Mouse (Mus musculus) heart, postnatal 0 days (tissue): ENCODE data around the gene Hipk4. TPM values are rescaled to one million over a fixed set of nuclear protein-coding genes. Genes with fewer than 3 reads are reported as not detected.

ENCODE experiments used
- ATAC-seq: fragments of 200-750 bp; cut with Nextera tagmentation; 2 replicates; pipeline ENCODE4 v1.8.0; 2017; ENCODE audit warnings: low read depth, moderate number of reproducible peaks, moderate library complexity; ENCODE audit not compliant: insufficient read depth
- DNase-seq: peaks from one replicate; pipeline ENCODE4 v3.0.0-alpha.2; 2016; ENCODE audit warnings: low spot score
- H3K27ac ChIP-seq: fragments of 300-500 bp; sonication (generic); 2 replicates; pipeline ENCODE4 v1.5.1; 2014; ENCODE audit warnings: low read depth, mild to moderate bottlenecking
- H3K27me3 ChIP-seq: fragments of 300-500 bp; sonication (generic); 2 replicates; pipeline ENCODE4 v1.6.1; 2014; ENCODE audit warnings: low read length, mixed read lengths; ENCODE audit not compliant: control insufficient read depth, insufficient read depth
- H3K36me3 ChIP-seq: fragments of 300-500 bp; sonication (generic); replicated peaks from 2 replicates; pipeline ENCODE4 v1.6.1; 2014; ENCODE audit warnings: low read length, mixed read lengths; ENCODE audit not compliant: control insufficient read depth, insufficient read depth
- H3K4me1 ChIP-seq: fragments of 300-500 bp; sonication (generic); 2 replicates; pipeline ENCODE4 v1.6.1; 2014; ENCODE audit warnings: antibody characterized with exemption; ENCODE audit not compliant: control insufficient read depth, insufficient read depth
- H3K4me2 ChIP-seq: fragments of 300-500 bp; sonication (generic); 2 replicates; pipeline ENCODE4 v1.6.1; 2014; ENCODE audit warnings: low read depth, mild to moderate bottlenecking, low read length, moderate library complexity
- H3K4me3 ChIP-seq: fragments of 300-500 bp; sonication (generic); 2 replicates; pipeline ENCODE4 v1.5.1; 2014; ENCODE audit warnings: low read depth, low read length
- H3K9ac ChIP-seq: fragments of 300-500 bp; sonication (generic); replicated peaks from 2 replicates; pipeline ENCODE4 v1.6.1; 2014; ENCODE audit warnings: low read depth, low read length, mixed read lengths
- H3K9me3 ChIP-seq: fragments of 300-500 bp; sonication (generic); replicated peaks from 2 replicates; pipeline ENCODE4 v1.6.1; 2016; ENCODE audit warnings: low read length; ENCODE audit not compliant: control insufficient read depth
- CTCF ChIP-seq: IDR thresholded peaks from 2 replicates; pipeline ENCODE4 v1.5.1; 2016; ENCODE audit warnings: antibody characterized with exemption, control low read depth, low read depth
- EP300 ChIP-seq: IDR thresholded peaks from 2 replicates; pipeline ENCODE4 v1.6.1; 2016; ENCODE audit warnings: antibody characterized with exemption, low read depth
- WGBS: fragments of 180-500 bp; shearing (Covaris S2); extraction: QIAGEN DNeasy Blood & Tissue Kit; methylation state at CpG from one replicate; pipeline ENCODE4 v1.1.7; 2014; 5-methylcytosine and 5-hydroxymethylcytosine counted together
- polyA plus RNA-seq: library from polyadenylated mRNA; unstranded; fragments of >200 nt; fragmentation: Nextera tagmentation; extraction: Ambion mirVana; gene quantifications from 2 replicates; pipeline ENCODE4 v1.2.1, GENCODE M21; 2015
- total RNA-seq: library from RNA; depleted of rRNA; stranded (reverse); fragments of >200 nt; gene quantifications from 2 replicates; pipeline ENCODE4 v1.2.3, GENCODE M21; 2014; ENCODE audit warnings: low replicate concordance

Gene Hipk4
- total and polyA plus RNA-seq, 2 experiments from 2014 or later = 0.18 to 0.23 TPM

DNA sequence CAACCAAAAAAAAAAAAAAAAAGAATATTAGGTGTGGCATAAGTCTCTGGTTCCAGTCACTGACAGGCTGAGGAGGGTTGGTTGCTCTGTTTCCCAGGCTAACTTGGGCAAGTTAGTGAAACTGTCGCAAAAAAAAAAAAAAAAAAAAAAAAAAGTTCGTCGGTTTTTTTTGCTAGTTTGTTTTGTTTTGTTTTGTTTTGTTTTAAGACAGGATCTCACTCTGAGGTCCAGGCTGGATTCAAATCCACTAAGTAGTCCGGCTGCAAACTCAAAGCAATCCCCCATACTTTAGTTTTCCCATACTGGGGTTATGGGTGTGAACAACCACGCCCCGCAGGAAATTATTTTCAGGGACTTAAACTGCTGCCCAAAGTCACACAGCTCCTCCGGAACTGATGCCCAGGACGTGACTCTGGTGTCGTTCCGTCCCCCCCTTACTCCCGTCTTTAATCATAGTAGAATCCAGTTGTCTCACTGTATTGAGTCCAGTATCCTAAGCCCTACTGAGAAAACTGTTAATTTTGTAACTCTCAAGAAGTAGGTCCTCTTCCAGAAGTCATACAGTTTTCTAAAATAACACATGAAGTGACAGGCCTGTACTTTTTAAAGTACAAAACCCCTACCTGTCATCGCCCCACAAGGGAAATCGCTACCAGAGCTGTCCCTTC is 36.8 kb upstream of the Hipk4 start:
- H3K9ac ChIP-seq = peak overlapping the region; percentile 46
- H3K36me3 ChIP-seq = peaks cover 11% of the 10 kb centered on the region; the same call in 1 of the 2 replicates
- peak overlapping the region; percentile 99 for H3K27ac ChIP-seq
- H3K27me3 ChIP-seq = no peaks in the 10 kb centered on the region
- ATAC-seq (no peak), DNase-seq (no peak)
- WGBS = 2% methylated on average over 13 of the region's 13 CpGs
- peak overlapping the region; percentile 70 for H3K4me2 ChIP-seq
- peaks cover 10% of the 10 kb centered on the region for H3K4me1 ChIP-seq
- H3K4me3 ChIP-seq = peak overlapping the region; percentile 80
- H3K9me3 ChIP-seq = no peaks in the 10 kb centered on the region
- TF ChIP-seq EP300 (peak; percentile 56; the same call in 1 of the 2 replicates), CTCF (no peak)

DNA sequence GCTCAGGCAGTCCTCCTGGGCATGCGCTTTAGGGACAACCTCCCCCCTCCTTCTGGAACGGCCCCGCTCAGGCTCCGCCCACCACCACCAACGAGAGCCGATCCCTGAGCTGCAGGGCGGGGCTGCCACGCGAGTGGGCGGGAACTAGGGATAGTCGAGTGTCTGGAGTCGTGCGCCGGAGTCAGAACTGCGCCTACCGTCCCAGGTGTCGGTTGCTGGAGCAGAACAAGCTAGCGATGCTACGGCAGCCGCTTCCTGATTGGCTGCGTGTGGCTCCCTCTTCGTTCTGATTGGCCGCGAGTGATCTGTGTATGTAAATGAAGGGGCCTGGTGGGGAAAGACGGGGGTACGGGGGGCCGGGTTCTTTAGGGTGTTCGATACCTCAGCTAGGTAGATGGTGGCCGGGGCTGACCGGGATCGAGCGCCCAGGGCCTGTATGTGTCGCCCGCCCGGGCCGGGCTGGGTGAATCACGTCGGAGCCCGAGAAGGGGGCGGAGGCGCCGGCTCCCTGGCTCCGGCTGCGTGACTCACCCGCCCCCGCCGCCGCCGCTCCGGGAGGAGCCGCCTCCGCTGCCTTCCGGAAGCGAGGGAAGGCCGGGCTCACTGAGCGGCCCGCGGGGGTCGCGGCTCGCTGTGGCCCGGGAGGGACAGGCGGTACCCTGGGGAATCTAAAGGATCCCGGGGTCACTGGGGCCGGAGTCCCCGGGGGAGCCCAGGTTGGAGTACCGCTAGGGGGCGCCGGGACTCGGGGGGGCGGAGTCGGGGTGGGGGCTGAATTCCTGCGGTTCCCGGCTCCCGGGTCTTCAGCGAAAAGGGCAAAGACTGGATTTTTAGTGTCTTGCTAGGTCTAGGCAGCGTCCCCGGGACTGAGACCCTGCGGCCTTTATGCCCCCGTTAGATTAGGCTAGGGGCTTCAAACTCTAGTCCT is 36.0 kb upstream of the Hipk4 start, which contains the start of gene Sertad1:
Gene Sertad1 (plus strand): TSS at position 141 of the 928 bp plus-strand sequence.
- Histone ChIP-seq H3K9ac (peak within 1 kb of the TSS; percentile 90), H3K36me3 (peaks cover 11% of the 10 kb centered on the region; the same call in 1 of the 2 replicates), H3K27ac (peak within 1 kb of the TSS; percentile 99), H3K4me2 (peak within 1 kb of the TSS; percentile 70), H3K4me1 (peaks cover 15% of the 10 kb centered on the region), H3K4me3 (peak within 1 kb of the TSS; percentile 80), H3K27me3 (no peaks in the 10 kb centered on the region), H3K9me3 (no peaks in the 10 kb centered on the region)
- under 1% methylated on average over 74 of the region's 80 CpGs for WGBS
- peak; percentile 35 for TF ChIP-seq CTCF
- TF ChIP-seq EP300 = no peak
- peak; percentile 98 for DNase-seq
- peak; percentile 87 for ATAC-seq

DNA sequence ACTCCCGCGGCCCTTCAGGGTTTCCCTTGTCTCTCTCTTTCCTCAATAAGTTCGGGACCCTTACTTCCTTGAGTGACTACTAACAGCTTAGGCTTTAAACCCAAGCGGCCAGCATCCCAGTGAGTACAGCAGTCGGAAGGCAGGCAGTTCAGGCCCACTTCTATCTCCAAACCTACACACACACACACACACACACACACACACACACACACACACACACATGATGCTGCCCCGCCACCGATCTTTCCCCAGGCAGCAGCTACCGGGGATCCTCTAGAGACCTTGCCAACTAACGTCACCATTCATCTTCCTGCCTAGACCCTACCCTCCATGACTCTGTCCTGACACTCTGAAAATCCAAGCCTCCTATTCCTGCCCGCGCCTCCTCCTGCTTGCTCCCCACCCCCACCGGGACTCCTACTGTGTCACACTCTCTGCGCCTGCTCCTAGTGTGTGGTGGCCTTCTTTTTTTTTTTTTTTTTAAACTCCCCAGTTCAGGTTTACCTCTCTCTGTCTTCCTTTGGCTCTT is 35.3 kb upstream of the Hipk4 start:
- DNase-seq (peak; percentile 72), ATAC-seq (no peak)
- H3K36me3 ChIP-seq = peaks cover 11% of the 10 kb centered on the region; the same call in 1 of the 2 replicates
- H3K9me3 ChIP-seq = no peaks in the 10 kb centered on the region
- no peak for TF ChIP-seq EP300
- no peak for TF ChIP-seq CTCF
- peak overlapping the region; percentile 70 for H3K4me2 ChIP-seq
- H3K27ac ChIP-seq = peak overlapping the region; percentile 99
- peak overlapping the region; percentile 80 for H3K4me3 ChIP-seq
- peaks cover 15% of the 10 kb centered on the region for H3K4me1 ChIP-seq
- under 1% methylated on average over 13 of the region's 13 CpGs for WGBS
- peak overlapping the region; percentile 90 for H3K9ac ChIP-seq
- no peaks in the 10 kb centered on the region for H3K27me3 ChIP-seq

DNA sequence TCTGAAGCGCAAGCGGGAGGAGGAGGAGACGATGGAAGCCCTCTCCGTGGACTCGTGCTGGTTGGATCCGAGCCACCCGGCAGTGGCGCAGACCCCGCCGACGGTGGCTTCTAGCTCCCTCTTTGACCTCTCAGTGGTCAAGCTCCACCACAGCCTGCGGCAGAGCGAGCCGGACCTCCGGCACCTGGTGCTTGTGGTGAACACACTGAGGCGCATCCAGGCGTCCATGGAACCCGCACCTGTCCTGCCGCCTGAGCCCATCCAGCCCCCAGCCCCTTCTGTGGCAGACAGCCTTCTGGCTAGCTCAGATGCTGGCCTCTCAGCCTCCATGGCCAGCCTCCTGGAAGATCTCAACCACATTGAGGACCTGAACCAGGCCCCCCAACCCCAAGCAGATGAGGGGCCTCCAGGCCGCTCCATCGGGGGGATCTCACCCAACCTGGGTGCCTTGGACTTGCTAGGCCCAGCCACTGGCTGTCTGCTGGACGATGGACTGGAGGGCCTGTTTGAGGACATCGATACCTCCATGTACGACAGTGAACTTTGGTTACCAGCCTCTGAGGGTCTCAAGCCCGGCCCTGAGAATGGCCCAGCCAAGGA is 33.7 kb upstream of the Hipk4 start:
- no peak overlapping the region for H3K4me2 ChIP-seq
- H3K36me3 ChIP-seq = peaks cover 11% of the 10 kb centered on the region; the same call in 1 of the 2 replicates
- ATAC-seq (no peak), DNase-seq (no peak)
- no peaks in the 10 kb centered on the region for H3K27me3 ChIP-seq
- H3K9me3 ChIP-seq = no peaks in the 10 kb centered on the region
- peaks cover 19% of the 10 kb centered on the region for H3K4me1 ChIP-seq
- WGBS = 88% methylated on average over 25 of the region's 25 CpGs
- TF ChIP-seq EP300 (no peak), CTCF (no peak)
- no peak overlapping the region for H3K4me3 ChIP-seq
- H3K27ac ChIP-seq = peak overlapping the region; percentile 95
- H3K9ac ChIP-seq = peak overlapping the region; percentile 23; the same call in 1 of the 2 replicates

DNA sequence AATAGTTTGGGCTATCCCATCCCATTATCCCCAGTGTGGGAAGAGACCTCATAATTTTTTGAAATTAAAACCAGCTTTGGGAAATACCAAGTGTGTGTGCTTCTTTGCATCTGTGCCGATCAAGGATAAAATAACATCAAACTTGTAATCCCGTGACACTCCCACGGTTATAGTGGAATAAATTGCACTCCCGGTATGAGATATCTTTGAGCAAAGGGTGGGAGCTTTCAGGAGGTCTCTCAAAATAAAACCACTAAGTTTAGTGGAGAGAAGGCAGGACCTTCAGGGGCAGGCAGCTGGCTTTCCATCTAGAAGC is 32.9 kb upstream of the Hipk4 start:
- WGBS = 12% methylated on average over 4 of the region's 4 CpGs
- peaks cover 19% of the 10 kb centered on the region for H3K4me1 ChIP-seq
- H3K9ac ChIP-seq = peak overlapping the region; percentile 23
- H3K27ac ChIP-seq = peak overlapping the region; percentile 95
- H3K4me2 ChIP-seq = peak overlapping the region; percentile 56
- no peak for ATAC-seq
- peaks cover 11% of the 10 kb centered on the region; the same call in 1 of the 2 replicates for H3K36me3 ChIP-seq
- no peak for DNase-seq
- TF ChIP-seq CTCF = no peak
- no peak; the same call in 1 of the 2 replicates for TF ChIP-seq EP300
- H3K4me3 ChIP-seq = peak overlapping the region; percentile 35
- H3K9me3 ChIP-seq = no peaks in the 10 kb centered on the region
- no peaks in the 10 kb centered on the region for H3K27me3 ChIP-seq
